Mouse (Mus musculus): Measurements from ENCODE around the gene Lbhd2.
A peak's percentile ranks its signal among the peaks of the same experiment; 100 is the strongest.

Lbhd2 gene

GRCm38 (mm10) chr12:111404880-111405279 lies 1.7 kb upstream of the Lbhd2 start:
- no peak for DNase-seq (ENCODE audit: low spot score in 2 of 2)

- no peak for DNase-seq (ENCODE audit: low spot score in 2 of 2)
Observed at GRCm38 (mm10) chr12:111409583-111409982, 3.0 kb downstream of the Lbhd2 start.

GRCm38 (mm10) chr12:111411631-111412355 lies 5.2 kb downstream of the Lbhd2 start:
- DNase-seq (ENCODE audit: low spot score in 2 of 2), result no peak

GRCm38 (mm10) chr12:111412581-111413284 lies 6.1 kb downstream of the Lbhd2 start:
- DNase-seq (ENCODE audit: low spot score in 2 of 2), result no peak

DNA sequence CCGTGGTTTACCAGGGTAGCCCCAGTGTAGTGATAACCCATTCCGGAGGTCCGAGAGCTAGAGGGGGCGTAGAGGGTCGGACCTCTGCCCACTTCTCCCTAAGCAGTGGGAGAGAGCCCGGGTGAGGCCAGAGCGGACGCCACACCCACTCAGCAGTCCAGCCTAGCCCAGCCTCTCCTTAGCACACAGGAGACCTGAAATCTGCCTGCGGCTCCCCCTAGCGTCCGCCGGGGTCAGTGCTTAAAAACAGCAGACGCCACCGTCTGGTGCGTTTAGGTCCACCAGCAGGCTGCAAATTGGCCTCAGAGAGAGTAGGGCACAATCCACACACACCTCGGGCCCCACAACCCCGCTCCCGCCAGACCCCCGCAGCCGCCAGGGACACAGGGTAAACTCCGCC lies 6.7 kb downstream of the Lbhd2 start:
- peak; percentile 85 to 93 for DNase-seq (ENCODE audit: low spot score in 2 of 2)

DNA sequence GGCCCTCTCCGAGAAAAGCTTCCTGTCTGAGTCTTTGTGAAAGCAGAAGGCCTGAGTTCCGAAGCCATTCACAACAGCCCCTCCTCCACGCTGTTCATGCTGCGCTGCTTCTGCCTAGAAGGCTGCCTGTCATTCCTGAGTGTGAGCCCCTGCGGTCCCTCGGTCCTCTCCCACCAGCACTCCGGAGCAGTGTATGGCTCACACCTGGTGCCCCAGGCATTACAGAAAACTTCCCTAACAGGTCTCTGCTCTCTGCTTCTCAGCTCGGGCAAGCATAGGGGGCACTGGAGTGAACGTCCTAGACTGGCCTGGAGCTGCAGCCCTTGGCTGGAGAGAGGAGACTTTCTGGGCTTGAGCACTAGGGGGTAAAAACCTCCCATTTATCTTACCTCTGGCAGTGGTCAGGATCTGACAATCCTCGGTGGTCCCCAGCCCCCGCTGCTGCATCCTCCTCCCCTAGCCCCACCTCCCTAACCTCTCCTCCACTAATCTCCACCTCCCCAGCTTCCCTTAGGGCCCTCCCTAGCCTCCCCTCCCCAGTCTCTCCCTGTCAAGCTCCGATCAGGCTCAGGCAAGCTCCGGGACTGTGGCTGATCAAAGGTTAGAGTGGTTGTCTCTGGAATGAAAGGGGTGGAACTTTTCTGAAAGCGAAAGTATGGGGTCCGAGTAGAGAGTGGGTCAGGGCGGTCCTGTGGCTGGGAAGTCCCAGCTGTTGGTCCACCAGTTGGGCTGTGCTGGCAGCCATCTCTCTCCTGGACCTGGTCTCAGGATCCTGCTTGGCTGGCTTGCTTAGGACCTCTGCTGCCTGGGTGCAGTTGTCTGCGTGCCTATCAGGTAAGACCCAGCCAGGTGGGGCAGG lies 10.5 kb downstream of the Lbhd2 start, which contains the start of gene Exoc3l4:
Gene Exoc3l4, plus strand, starts transcription at position 97 of the 859 bp plus-strand sequence.
- DNase-seq (ENCODE audit: low spot score in 2 of 2), result no peak

DNA sequence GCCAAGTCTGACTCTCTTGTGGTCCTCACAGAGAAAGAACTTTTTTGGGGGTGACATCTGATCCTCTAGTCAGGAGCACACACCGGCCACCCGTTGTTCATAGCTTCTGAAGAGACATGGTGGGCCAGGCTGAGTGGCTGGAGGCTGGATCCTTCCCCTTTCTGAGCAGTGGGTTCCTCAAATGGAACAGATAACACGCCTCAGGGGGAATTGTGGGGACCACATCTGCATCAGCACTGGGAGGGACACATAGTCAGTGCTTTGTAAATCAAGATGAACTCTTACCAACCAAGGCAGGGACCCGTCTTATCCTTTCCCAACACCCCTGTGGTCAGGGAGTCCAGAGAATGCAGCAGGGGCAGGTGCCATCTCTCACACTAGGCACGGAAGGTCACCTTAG lies 13.3 kb downstream of the Lbhd2 start:
- no peak for DNase-seq (ENCODE audit: low spot score in 2 of 2)

- DNase-seq (ENCODE audit: low spot score in 2 of 2), result no peak
Observed at GRCm38 (mm10) chr12:111420946-111421709, 14.5 kb downstream of the Lbhd2 start.

GRCm38 (mm10) chr12:111422852-111423251 lies 16.2 kb downstream of the Lbhd2 start:
- no peak for DNase-seq (ENCODE audit: low spot score in 2 of 2)

DNA sequence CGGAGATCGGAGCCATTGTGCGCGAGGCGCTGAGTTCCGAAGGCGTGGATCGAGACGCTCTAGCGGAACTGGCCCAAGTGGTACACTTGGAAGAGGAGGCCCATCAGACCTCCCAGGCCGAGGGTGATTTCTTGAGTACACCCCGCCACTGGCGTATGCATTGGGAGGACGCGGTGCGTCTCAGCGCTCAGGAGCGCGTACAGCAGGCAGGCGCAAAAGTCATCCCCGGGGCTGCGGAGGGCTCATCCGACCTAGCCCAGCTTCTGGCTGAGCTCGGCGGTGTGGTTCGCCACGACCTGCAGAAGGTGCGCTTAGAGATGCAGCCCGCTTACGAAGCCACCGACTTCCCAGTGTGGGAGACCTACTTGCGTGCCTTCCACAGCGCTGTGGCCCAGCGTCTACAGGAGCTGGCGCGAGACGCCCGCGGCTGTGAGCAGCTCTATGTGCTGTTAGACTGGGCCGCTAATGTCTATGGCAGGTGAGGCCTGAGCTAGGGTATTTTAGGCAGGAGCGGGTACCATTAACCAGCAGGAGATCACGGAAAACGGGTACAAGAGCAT lies 17.0 kb downstream of the Lbhd2 start:
- no peak for DNase-seq (ENCODE audit: low spot score in 2 of 2)

DNA sequence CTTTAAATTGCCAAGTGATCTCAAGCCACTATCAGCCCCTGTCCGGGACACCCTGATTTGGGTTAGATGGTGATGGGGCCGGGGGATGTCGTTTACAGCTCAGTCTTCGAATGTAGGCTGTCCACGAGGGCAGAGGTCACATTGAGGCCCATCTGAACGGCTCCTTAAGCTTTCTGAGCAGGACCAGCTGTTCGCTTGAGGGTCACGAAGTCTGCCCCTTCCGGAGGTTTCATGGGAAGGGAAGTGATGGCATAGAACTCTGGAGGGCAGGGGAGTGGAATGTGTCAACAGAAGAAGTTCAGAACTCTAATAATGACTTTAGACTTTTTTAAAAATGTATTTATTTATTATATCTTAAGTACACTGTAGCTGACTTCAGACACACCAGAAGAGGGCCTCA lies 17.9 kb downstream of the Lbhd2 start:
- DNase-seq (ENCODE audit: low spot score in 2 of 2), result no peak

GRCm38 (mm10) chr12:111425258-111425657 lies 18.6 kb downstream of the Lbhd2 start:
- DNase-seq (ENCODE audit: low spot score in 2 of 2), result peak; percentile 82 to 92

GRCm38 (mm10) chr12:111425789-111426460 lies 19.3 kb downstream of the Lbhd2 start:
- DNase-seq (ENCODE audit: low spot score in 2 of 2), result peak; percentile 93 to 99

GRCm38 (mm10) chr12:111427438-111428113 lies 21.0 kb downstream of the Lbhd2 start:
- DNase-seq (ENCODE audit: low spot score in 2 of 2), result no peak

- no peak for DNase-seq (ENCODE audit: low spot score in 2 of 2)
Observed at GRCm38 (mm10) chr12:111428364-111428763, 21.8 kb downstream of the Lbhd2 start.

- DNase-seq (ENCODE audit: low spot score in 2 of 2), result no peak
Observed at GRCm38 (mm10) chr12:111428961-111429911, 22.6 kb downstream of the Lbhd2 start.

DNA sequence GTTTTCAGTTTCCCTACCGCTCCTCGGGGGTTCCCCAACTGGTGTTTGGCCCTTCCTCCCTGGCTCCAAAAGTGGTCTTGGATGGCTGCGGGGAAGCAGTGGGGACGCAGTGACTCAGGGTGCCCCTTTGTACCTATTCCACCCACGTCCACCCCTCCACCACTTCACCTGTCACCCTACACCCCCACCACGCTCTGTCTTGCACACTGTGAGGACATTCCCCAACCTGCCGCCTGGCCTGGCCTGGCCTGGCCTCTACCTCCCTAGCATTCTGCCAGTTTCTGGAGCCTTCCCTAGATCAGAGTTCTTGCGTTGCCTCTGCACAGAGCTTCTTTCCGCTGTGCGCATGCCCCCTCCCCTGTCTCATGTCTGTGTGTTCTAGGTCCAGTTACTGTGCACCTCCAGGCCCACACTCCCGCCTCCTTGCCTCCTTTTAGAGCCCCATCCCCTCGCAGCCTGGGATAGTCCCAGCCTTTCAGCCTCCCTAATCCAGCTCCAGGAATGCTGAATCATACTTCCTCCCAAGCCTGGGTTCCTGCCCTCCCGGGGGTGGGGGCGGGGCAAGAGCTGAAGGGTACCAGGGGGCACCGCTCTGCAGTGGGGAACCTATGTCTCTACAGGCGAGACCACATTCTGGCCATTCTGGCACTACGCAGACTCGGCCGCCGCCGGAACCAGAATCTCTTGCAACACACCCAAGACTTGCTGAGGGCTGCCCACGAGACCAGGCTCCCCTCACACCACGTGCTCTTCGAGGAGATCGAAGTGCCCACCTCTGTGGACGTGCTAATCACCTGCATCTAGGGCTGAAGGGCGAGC lies 23.6 kb downstream of the Lbhd2 start:
- no peak for DNase-seq (ENCODE audit: low spot score in 2 of 2)
